Mouse (Mus musculus) liver, postnatal 0 days (tissue): ENCODE measurements around the gene Adam19. TPM values are rescaled to one million over a fixed set of nuclear protein-coding genes. Genes with fewer than 3 reads are reported as not detected.
A peak's percentile ranks its signal among the peaks of the same experiment; 100 is the strongest.

ENCODE experiments used
- ATAC-seq: fragments of 200-750 bp; cut with Nextera tagmentation; 2 replicates; pipeline ENCODE4 v1.8.0; 2017; ENCODE audit warnings: mild to moderate bottlenecking, moderate library complexity
- DNase-seq: peaks from one replicate; pipeline ENCODE4 v3.0.0-alpha.2; 2016
- H3K27ac ChIP-seq: fragments of 300-500 bp; sonication (generic); 2 replicates; pipeline ENCODE4 v1.5.1; 2014; ENCODE audit warnings: antibody characterized with exemption, moderate library complexity, mild to moderate bottlenecking, low read depth
- H3K27me3 ChIP-seq: fragments of 300-500 bp; sonication (generic); 2 replicates; pipeline ENCODE4 v1.6.1; 2014; ENCODE audit warnings: low read length, control low read depth, mixed read lengths; ENCODE audit not compliant: insufficient read depth
- H3K36me3 ChIP-seq: fragments of 300-500 bp; sonication (generic); replicated peaks from 2 replicates; pipeline ENCODE4 v1.6.1; 2014; ENCODE audit warnings: mild to moderate bottlenecking, control low read depth, low read length, moderate library complexity, mixed read lengths; ENCODE audit not compliant: insufficient read depth
- H3K4me1 ChIP-seq: fragments of 300-500 bp; sonication (generic); 2 replicates; pipeline ENCODE4 v1.6.1; 2014; ENCODE audit warnings: antibody characterized with exemption, mild to moderate bottlenecking, control low read depth; ENCODE audit not compliant: insufficient read depth
- H3K4me2 ChIP-seq: fragments of 300-500 bp; sonication (generic); 2 replicates; pipeline ENCODE4 v1.6.1; 2014; ENCODE audit warnings: low read depth, mild to moderate bottlenecking, low read length, moderate library complexity, mixed read lengths
- H3K4me3 ChIP-seq: fragments of 300-500 bp; sonication (generic); 2 replicates; pipeline ENCODE4 v1.5.1; 2014; ENCODE audit warnings: low read depth, low read length
- H3K9ac ChIP-seq: fragments of 300-500 bp; sonication (generic); replicated peaks from 2 replicates; pipeline ENCODE4 v1.6.1; 2014; ENCODE audit warnings: mild to moderate bottlenecking, moderate library complexity
- H3K9me3 ChIP-seq: fragments of 300-500 bp; sonication (generic); 2 replicates; pipeline ENCODE4 v1.6.1; 2016; ENCODE audit warnings: mild to moderate bottlenecking, control low read depth, low read length, mixed read lengths
- CTCF ChIP-seq: sonication (generic); IDR thresholded peaks from 2 replicates; pipeline ENCODE4 v1.5.1; 2016; ENCODE audit warnings: antibody characterized with exemption, low read depth
- EP300 ChIP-seq: IDR thresholded peaks from 2 replicates; pipeline ENCODE4 v1.6.1; 2016; ENCODE audit warnings: antibody characterized with exemption, low read depth, mild to moderate bottlenecking
- WGBS: fragments of 180-500 bp; shearing (Covaris S2); extraction: QIAGEN DNeasy Blood & Tissue Kit; methylation state at CpG from one replicate; pipeline ENCODE4 v1.1.7; 2014; ENCODE audit not compliant: insufficient replicate concordance; 5-methylcytosine and 5-hydroxymethylcytosine counted together
- polyA plus RNA-seq: library from polyadenylated mRNA; unstranded; fragments of >200 nt; fragmentation: Nextera tagmentation; extraction: Ambion mirVana; gene quantifications from 2 replicates; pipeline ENCODE4 v1.2.1, GENCODE M21; 2015

Adam19 gene
- polyA plus RNA-seq, result 1.0 and 1.1 TPM in 2 replicates

GRCm38 (mm10) chr11:46055896-46056769 is at the start of gene Adam19:
TSS of gene Adam19 (plus strand) at chr11:46055992.
- Histone ChIP-seq H3K4me3 (peak within 1 kb of the TSS; percentile 54), H3K27me3 (peaks cover 34% of the 10 kb centered on the region), H3K9me3 (no peaks in the 10 kb centered on the region), H3K4me1 (peaks cover 18% of the 10 kb centered on the region), H3K27ac (peak within 1 kb of the TSS; percentile 53), H3K9ac (peak within 1 kb of the TSS; percentile 65), H3K4me2 (peak within 1 kb of the TSS; percentile 64), H3K36me3 (no peaks in the 10 kb centered on the region; the same call in 1 of the 2 replicates)
- TF ChIP-seq CTCF, result no peak
- no peak for TF ChIP-seq EP300
- DNase-seq (peak; percentile 57), ATAC-seq (peak; percentile 29; the same call in 1 of the 2 replicates)
- 2% methylated on average over 51 of the region's 51 CpGs for WGBS

GRCm38 (mm10) chr11:46016061-46016460 is 39.7 kb upstream of the Adam19 start:
- no peaks in the 10 kb centered on the region for H3K4me1 ChIP-seq
- no peaks in the 10 kb centered on the region for H3K9me3 ChIP-seq
- no peaks in the 10 kb centered on the region for H3K36me3 ChIP-seq
- no peak overlapping the region for H3K4me2 ChIP-seq
- ATAC-seq, result no peak
- no peak overlapping the region for H3K4me3 ChIP-seq
- H3K27me3 ChIP-seq, result no peaks in the 10 kb centered on the region
- no peak for TF ChIP-seq EP300
- TF ChIP-seq CTCF, result peak; percentile 78
- no peak overlapping the region for H3K9ac ChIP-seq
- DNase-seq, result peak; percentile 79
- H3K27ac ChIP-seq, result no peak overlapping the region
- WGBS, result 21% methylated on average over 6 of the region's 6 CpGs

GRCm38 (mm10) chr11:46020246-46020645 is 35.5 kb upstream of the Adam19 start:
- H3K4me3 ChIP-seq, result no peak overlapping the region
- no peak overlapping the region for H3K4me2 ChIP-seq
- TF ChIP-seq CTCF (no peak), EP300 (no peak)
- H3K36me3 ChIP-seq, result no peaks in the 10 kb centered on the region
- no peak overlapping the region for H3K9ac ChIP-seq
- ATAC-seq (no peak), DNase-seq (no peak)
- WGBS, result 76% methylated on average over 1 of the region's 1 CpGs
- H3K27ac ChIP-seq, result no peak overlapping the region
- H3K27me3 ChIP-seq, result no peaks in the 10 kb centered on the region
- H3K9me3 ChIP-seq, result no peaks in the 10 kb centered on the region
- H3K4me1 ChIP-seq, result peaks cover 5% of the 10 kb centered on the region; the same call in 1 of the 2 replicates

- TF ChIP-seq CTCF (no peak), EP300 (no peak)
- Histone ChIP-seq H3K4me1 (peaks cover 5% of the 10 kb centered on the region; the same call in 1 of the 2 replicates), H3K27ac (no peak overlapping the region), H3K36me3 (no peaks in the 10 kb centered on the region), H3K4me3 (no peak overlapping the region), H3K27me3 (no peaks in the 10 kb centered on the region), H3K9me3 (no peaks in the 10 kb centered on the region), H3K4me2 (no peak overlapping the region), H3K9ac (no peak overlapping the region)
- DNase-seq (no peak), ATAC-seq (no peak)
Observed at GRCm38 (mm10) chr11:46021850-46022249, 33.9 kb upstream of the Adam19 start.

GRCm38 (mm10) chr11:46022983-46023382 is 32.8 kb upstream of the Adam19 start:
- H3K27ac ChIP-seq, result no peak overlapping the region
- no peak overlapping the region for H3K4me3 ChIP-seq
- TF ChIP-seq CTCF (no peak), EP300 (no peak)
- H3K36me3 ChIP-seq, result no peaks in the 10 kb centered on the region
- H3K4me2 ChIP-seq, result no peak overlapping the region
- H3K9ac ChIP-seq, result no peak overlapping the region
- WGBS, result 45% methylated on average over 6 of the region's 6 CpGs
- no peaks in the 10 kb centered on the region for H3K9me3 ChIP-seq
- H3K4me1 ChIP-seq, result peaks cover 5% of the 10 kb centered on the region; the same call in 1 of the 2 replicates
- no peaks in the 10 kb centered on the region for H3K27me3 ChIP-seq
- no peak for DNase-seq
- no peak for ATAC-seq

- Histone ChIP-seq H3K9me3 (no peaks in the 10 kb centered on the region), H3K27me3 (no peaks in the 10 kb centered on the region), H3K4me1 (peaks cover 5% of the 10 kb centered on the region; the same call in 1 of the 2 replicates), H3K36me3 (no peaks in the 10 kb centered on the region), H3K27ac (no peak overlapping the region), H3K9ac (no peak overlapping the region), H3K4me2 (no peak overlapping the region), H3K4me3 (no peak overlapping the region)
- 61% methylated on average over 7 of the region's 7 CpGs for WGBS
- ATAC-seq (no peak), DNase-seq (no peak)
- TF ChIP-seq EP300 (no peak), CTCF (no peak)
Observed at GRCm38 (mm10) chr11:46025962-46026392, 29.8 kb upstream of the Adam19 start.
